Mouse (Mus musculus) CH12.LX (cell line): ENCODE results near the gene Ext2. TPM values are rescaled to one million over a fixed set of nuclear protein-coding genes. Genes with fewer than 3 reads are reported as not detected.

Source experiments
- DNase-seq: peaks from one replicate; pipeline ENCODE4 v3.0.0-alpha.2; 2013; ENCODE audit errors: extremely low read depth
- H3K27ac ChIP-seq: 2 replicates; pipeline ENCODE4 v1.5.1; 2012; ENCODE audit warnings: low read depth, mild to moderate bottlenecking, control low read depth, moderate library complexity; ENCODE audit not compliant: insufficient read depth
- H3K27me3 ChIP-seq: replicated peaks from 2 replicates; pipeline ENCODE3; 2012; ENCODE audit warnings: inconsistent platforms
- H3K36me3 ChIP-seq, 2 experiments: replicated peaks in 1 of 2; 2 replicates each; pipeline versions ENCODE3 to v1.6.1; 2012; ENCODE audit warnings: inconsistent platforms in 1 of 2, low read length in 1 of 2, mild to moderate bottlenecking in 1 of 2, mixed read lengths in 1 of 2, moderate library complexity in 1 of 2; ENCODE audit not compliant: control insufficient read depth in 1 of 2, insufficient read depth in 1 of 2
- H3K4me1 ChIP-seq, 2 experiments: 2 replicates each; pipeline ENCODE4 v1.6.1; 2012; ENCODE audit warnings: inconsistent platforms in 1 of 2, moderate library complexity in 1 of 2; ENCODE audit not compliant: insufficient read depth in 2 of 2, control insufficient read depth in 1 of 2
- H3K4me2 ChIP-seq: 2 replicates; pipeline ENCODE4 v1.6.1; 2012; ENCODE audit warnings: low read depth, mild to moderate bottlenecking, control low read depth; ENCODE audit not compliant: poor library complexity, insufficient read depth, severe bottlenecking
- H3K4me3 ChIP-seq, 3 experiments: fragments of 150-350 bp in 1 of 3; sonication (generic) in 1 of 3; replicated peaks in 1 of 3; 2 replicates each; pipeline versions ENCODE3 to v1.5.1; 2011 to 2012; ENCODE audit warnings: low read depth in 2 of 3, low read length in 2 of 3, mild to moderate bottlenecking in 2 of 3, moderate library complexity in 2 of 3, control low read depth in 1 of 3, improper control_type of control experiment in 1 of 3, inconsistent platforms in 1 of 3, mixed read lengths in 1 of 3; ENCODE audit not compliant: poor library complexity in 1 of 3
- H3K79me2 ChIP-seq: replicated peaks from 2 replicates; pipeline ENCODE4 v1.6.1; 2012; ENCODE audit warnings: mild to moderate bottlenecking, moderate library complexity; ENCODE audit not compliant: control insufficient read depth, poor library complexity, insufficient read depth, severe bottlenecking; ENCODE audit errors: extremely low read depth
- H3K9ac ChIP-seq: 2 replicates; pipeline ENCODE4 v1.6.1; 2012; ENCODE audit warnings: low read depth, mild to moderate bottlenecking, control low read depth, moderate library complexity; ENCODE audit not compliant: insufficient read depth
- H3K9me3 ChIP-seq: replicated peaks from 2 replicates; pipeline ENCODE3; 2012; ENCODE audit warnings: low read length, inconsistent platforms, mixed read lengths
- CHD1 ChIP-seq: IDR thresholded peaks from 2 replicates; pipeline ENCODE4 v1.6.1; 2012; ENCODE audit warnings: low read depth, low read length, improper control_type of control experiment, inconsistent platforms
- CHD2 ChIP-seq: IDR thresholded peaks from 2 replicates; pipeline ENCODE4 v1.6.1; 2011; ENCODE audit warnings: low read length, improper control_type of control experiment
- ELF1 ChIP-seq: IDR thresholded peaks from 2 replicates; pipeline ENCODE4 v1.6.1; 2014; ENCODE audit warnings: low read depth, mild to moderate bottlenecking, inconsistent platforms, low read length, improper control_type of control experiment
- ETS1 ChIP-seq: conservative IDR thresholded peaks from 2 replicates; pipeline ENCODE4 v1.6.1; 2012; ENCODE audit warnings: low read depth, mild to moderate bottlenecking, inconsistent platforms, low read length, improper control_type of control experiment, moderate library complexity
- HCFC1 ChIP-seq: IDR thresholded peaks from 2 replicates; pipeline ENCODE4 v1.6.1; 2012; ENCODE audit warnings: low read depth, mild to moderate bottlenecking, inconsistent platforms, low read length, improper control_type of control experiment
- IRF4 ChIP-seq: IDR thresholded peaks from 2 replicates; pipeline ENCODE4 v1.6.1; 2014; ENCODE audit warnings: low read depth, mild to moderate bottlenecking, inconsistent platforms, low read length, improper control_type of control experiment
- JUND ChIP-seq: conservative IDR thresholded peaks from 2 replicates; pipeline ENCODE4 v1.6.1; 2011; ENCODE audit warnings: low read depth, low read length, improper control_type of control experiment
- KAT2A ChIP-seq: IDR thresholded peaks from 2 replicates; pipeline ENCODE4 v1.6.1; 2012; ENCODE audit warnings: low read length, improper control_type of control experiment, inconsistent platforms; ENCODE audit not compliant: insufficient replicate concordance
- MAX ChIP-seq: IDR thresholded peaks from 2 replicates; pipeline ENCODE4 v1.6.1; 2011; ENCODE audit warnings: low read length, improper control_type of control experiment
- MXI1 ChIP-seq: IDR thresholded peaks from 2 replicates; pipeline ENCODE4 v1.6.1; 2011; ENCODE audit warnings: mild to moderate bottlenecking, low read depth, low read length, improper control_type of control experiment
- MYC ChIP-seq: IDR thresholded peaks from 2 replicates; pipeline ENCODE4 v1.6.1; 2011; ENCODE audit warnings: low read depth, mild to moderate bottlenecking, improper control_type of control experiment, low read length
- NELFE ChIP-seq: IDR thresholded peaks from 2 replicates; pipeline ENCODE4 v1.6.1; 2011; ENCODE audit warnings: low read depth, low read length, improper control_type of control experiment
- POLR2A ChIP-seq: IDR thresholded peaks from 2 replicates; pipeline ENCODE4 v1.6.1; 2011; ENCODE audit warnings: low read depth, mild to moderate bottlenecking, improper control_type of control experiment, low read length
- POLR2AphosphoS2 ChIP-seq: IDR thresholded peaks from 2 replicates; pipeline ENCODE4 v1.6.1; 2011; ENCODE audit warnings: low read depth, low read length, improper control_type of control experiment
- RAD21 ChIP-seq: IDR thresholded peaks from 2 replicates; pipeline ENCODE4 v1.6.1; 2011; ENCODE audit warnings: low read depth, mild to moderate bottlenecking, low read length, improper control_type of control experiment, moderate library complexity
- SIN3A ChIP-seq: IDR thresholded peaks from 2 replicates; pipeline ENCODE4 v1.6.1; 2012; ENCODE audit warnings: low read length, improper control_type of control experiment, inconsistent platforms
- SMC3 ChIP-seq: IDR thresholded peaks from 2 replicates; pipeline ENCODE4 v1.6.1; 2011; ENCODE audit warnings: low read depth, low read length, improper control_type of control experiment
- TBP ChIP-seq: conservative IDR thresholded peaks from 2 replicates; pipeline ENCODE4 v1.6.1; 2011; ENCODE audit warnings: low read depth, low read length, improper control_type of control experiment
- USF1 ChIP-seq: IDR thresholded peaks from 2 replicates; pipeline ENCODE4 v1.6.1; 2014; ENCODE audit warnings: low read depth, mild to moderate bottlenecking, inconsistent platforms, low read length, improper control_type of control experiment
- ZNF384 ChIP-seq: IDR thresholded peaks from 2 replicates; pipeline ENCODE4 v1.6.1; 2012; ENCODE audit warnings: low read depth, low read length, improper control_type of control experiment, inconsistent platforms
- dilution Hi-C: fragments of 300-500 bp; cut with MboI; formaldehyde crosslinking; loops from 2 replicates; pipeline ENCODE4 v1.14.3; 2020; ENCODE audit warnings: low sequenced_read_pairs; ENCODE audit not compliant: extremely low pct_unique_long_range_greater_than_20kb, extremely low pct_ligation_motif_present
- in situ Hi-C: fragments of 300-500 bp; cut with MboI; formaldehyde crosslinking; loops from 3 replicates; pipeline ENCODE4 v1.14.3; 2019; ENCODE audit warnings: low sequenced_read_pairs, low pct_ligation_motif_present, low pct_unique_long_range_greater_than_20kb, mixed read lengths
- polyA plus RNA-seq: library from polyadenylated mRNA; unstranded; fragments of >175 nt; gene quantifications from 2 replicates; pipeline ENCODE4 v1.2.1, GENCODE M21; 2012; ENCODE audit warnings: low read depth; ENCODE audit not compliant: insufficient read length
- total RNA-seq, 2 experiments: library from RNA; depleted of rRNA; stranded (reverse); fragments of 300-350 nt in 1 of 2; fragments of >200 nt in 1 of 2; gene quantifications; 2 replicates each; pipeline ENCODE4 v1.2.3; 2012 to 2014

The Ext2 gene
- total and polyA plus RNA-seq, 3 experiments = 20.2 to 33.1 (median 26.9) TPM

DNA sequence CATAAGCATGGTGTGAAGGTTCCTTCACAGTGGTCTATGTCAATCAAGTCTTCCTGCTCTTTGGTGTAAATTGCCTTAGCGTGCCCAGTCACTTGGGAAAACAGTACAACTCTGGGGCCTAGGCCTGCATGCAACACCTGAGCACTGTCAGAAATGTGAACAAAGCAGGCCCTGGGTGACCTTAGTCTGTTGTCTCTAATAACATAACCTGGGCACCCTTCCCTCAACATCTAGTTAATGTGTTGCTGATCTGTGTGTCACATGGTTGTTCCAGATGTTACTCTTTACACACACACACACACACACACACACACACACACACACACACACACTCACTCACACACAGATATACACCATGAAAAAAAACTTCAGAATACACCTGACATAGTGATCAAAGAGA lies 101.4 kb downstream of the Ext2 start:
- no peak for DNase-seq
- TF ChIP-seq KAT2A (no peak), MYC (no peak), TBP (no peak), POLR2A (no peak), ETS1 (no peak), JUND (no peak), RAD21 (no peak), CHD1 (no peak)
- H3K27ac ChIP-seq = no peak overlapping the region

DNA sequence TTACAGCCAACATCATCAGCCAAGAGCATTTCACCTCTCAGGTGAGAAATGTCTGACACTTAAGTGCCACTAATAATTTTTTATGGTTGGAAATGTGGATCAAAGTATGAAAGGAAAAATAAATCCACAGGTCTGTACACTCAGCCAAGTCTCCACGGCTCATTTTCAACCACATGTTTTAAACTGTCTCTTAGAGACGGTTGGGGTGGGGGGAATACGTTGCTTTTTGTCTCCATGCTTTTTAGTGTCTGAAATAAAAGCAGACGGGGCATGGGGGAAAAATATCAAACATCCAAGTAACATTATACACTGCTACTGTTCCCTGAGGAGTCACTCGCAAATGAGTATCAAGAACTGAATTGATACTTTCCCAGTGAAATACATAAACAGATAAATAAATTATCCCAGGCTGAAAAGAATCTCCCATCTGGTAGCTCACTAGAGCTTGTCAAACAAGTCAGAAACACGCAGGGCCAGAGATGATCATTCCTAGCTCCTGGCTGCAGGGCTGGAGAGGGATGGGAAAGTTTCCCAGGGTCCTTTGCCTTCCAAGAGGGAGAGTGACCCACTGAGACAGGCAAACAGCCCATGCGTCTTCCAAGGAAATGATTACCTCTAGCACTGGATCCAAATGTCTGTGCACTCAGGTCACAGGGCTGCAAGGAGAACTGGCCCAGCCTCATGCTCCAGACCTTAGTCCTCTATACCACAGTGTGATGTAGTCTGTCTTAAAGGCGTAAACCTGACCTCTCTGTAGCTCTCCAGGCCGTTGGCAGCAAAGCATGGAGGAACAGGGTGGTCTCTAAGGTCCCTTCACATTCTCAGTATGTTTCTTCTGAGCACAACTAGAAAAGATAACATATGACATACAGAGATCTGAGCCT lies 102.3 kb downstream of the Ext2 start:
- Histone ChIP-seq H3K9ac (no peak overlapping the region), H3K27ac (no peak overlapping the region), H3K4me2 (no peak overlapping the region), H3K79me2 (no peaks in the 10 kb centered on the region), H3K36me3 (peaks cover 3 to 48% of the 10 kb centered on the region in 2 experiments), H3K9me3 (no peaks in the 10 kb centered on the region), H3K4me3 (no peak overlapping the region)
- DNase-seq = no peak
- in situ Hi-C loops = no loop called here
- no peak for TF ChIP-seq HCFC1
- no peak for TF ChIP-seq NELFE
- TF ChIP-seq POLR2AphosphoS2 = no peak
- no peak for TF ChIP-seq SIN3A
- TF ChIP-seq SMC3 = no peak
- no peak for TF ChIP-seq MAX
- no peak for TF ChIP-seq MYC
- no peak for TF ChIP-seq IRF4
- TF ChIP-seq KAT2A = no peak
- no peak for TF ChIP-seq ZNF384
- no peak for TF ChIP-seq CHD2
- no peak for TF ChIP-seq RAD21
- no peak for TF ChIP-seq ELF1
- TF ChIP-seq MXI1 = no peak
- TF ChIP-seq USF1 = no peak
- TF ChIP-seq, all 38 proteins: peak for 0
- no peaks in the 10 kb centered on the region for H3K27me3 ChIP-seq
- H3K4me1 ChIP-seq = peaks cover 0 to 10% of the 10 kb centered on the region in 2 experiments; a peak in 2 of 4 replicates
- dilution Hi-C loops = no loop called here

More for the DNA sequence above, 101.4 kb downstream of the Ext2 start:
- H3K4me2 ChIP-seq = no peak overlapping the region
- H3K4me1 ChIP-seq = peaks cover 0 to 9% of the 10 kb centered on the region in 2 experiments; a peak in 2 of 4 replicates
- no peak overlapping the region for H3K9ac ChIP-seq
- dilution Hi-C loops (no loop called here), in situ Hi-C loops (no loop called here)
- no peaks in the 10 kb centered on the region for H3K79me2 ChIP-seq
- H3K9me3 ChIP-seq = no peaks in the 10 kb centered on the region
- no peaks in the 10 kb centered on the region for H3K27me3 ChIP-seq
- peaks cover 3 to 48% of the 10 kb centered on the region in 2 experiments for H3K36me3 ChIP-seq
- H3K4me3 ChIP-seq = no peak overlapping the region
